In the genomic region with DNA sequence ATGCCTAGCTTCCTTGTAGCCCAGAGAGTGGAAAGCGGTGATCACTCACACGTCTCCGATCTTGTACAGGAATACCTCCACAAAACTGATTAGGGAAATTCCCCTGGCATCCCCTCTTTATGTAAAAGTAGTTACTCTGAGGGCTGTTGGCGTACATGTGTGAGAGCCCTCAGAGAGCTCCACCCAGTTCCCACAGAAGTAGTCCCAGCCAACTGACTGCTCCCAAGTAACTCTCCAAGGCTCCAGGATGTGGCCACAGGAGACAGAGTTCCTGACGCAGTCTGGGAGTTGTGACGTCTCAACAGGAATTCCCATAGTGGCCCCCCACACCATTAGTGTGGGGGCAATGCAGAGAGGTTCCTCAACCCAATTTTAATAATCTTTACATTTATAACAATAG, we compare ENCODE assay signal across 11 mouse cellular contexts. TPM values are rescaled to one million over a fixed set of nuclear protein-coding genes. Genes with fewer than 3 reads are reported as not detected.
DNase-seq lines count a peak whose midpoint lies in the region; ATAC-seq lines count a peak whose summit lies in the region.
"Had no signal": no experiment of that assay in that cellular context is flagged by ENCODE, and none has a peak within 500 bp of the region (broad histone marks: within the 10 kb centered on the region; RNA-seq: fewer than 3 reads in every experiment).

No protein-coding gene starts in this region.

- peak overlapping the region; percentile 72 for H3K4me3 ChIP-seq in heart, embryonic 13.5 days
- H3K4me3 ChIP-seq in hindbrain, embryonic 13.5 days, result peak overlapping the region; percentile 81
- peak overlapping the region; percentile 72; the same call in 1 of the 2 replicates for H3K4me3 ChIP-seq in midbrain, embryonic 11.5 days (ENCODE audit: low read depth, low read length)

- no peak for DNase-seq in heart, postnatal 10 days
- peak; percentile 28 for DNase-seq in ZHBTc4 (ENCODE audit: low read depth, low spot score)
- no peak for DNase-seq in midbrain, embryonic 11.5 days (ENCODE audit: low spot score, missing footprints)
- no peak for DNase-seq in right cerebral cortex, postnatal 36 days (ENCODE audit: low spot score in 2 of 2)
- DNase-seq in layer of hippocampus, postnatal 25 days (ENCODE audit: extremely low spot score in 1 of 2, low spot score in 1 of 2), result no peak
- DNase-seq in kidney, postnatal 4 days, result no peak
- DNase-seq: right cerebral cortex, postnatal 14 days had no signal

- H3K4me2 ChIP-seq in heart, embryonic 13.5 days, result peak overlapping the region; percentile 79
- H3K4me2 ChIP-seq in hindbrain, embryonic 13.5 days, result peak overlapping the region; percentile 83
- H3K4me2 ChIP-seq in midbrain, embryonic 11.5 days, result peak overlapping the region; percentile 93

- H3K9me3 ChIP-seq in heart, embryonic 13.5 days, result no peaks in the 10 kb centered on the region
- no peaks in the 10 kb centered on the region for H3K9me3 ChIP-seq in hindbrain, embryonic 13.5 days
- H3K9me3 ChIP-seq in midbrain, embryonic 11.5 days (ENCODE audit: control insufficient read depth, low read length), result no peaks in the 10 kb centered on the region
- H3K9me3 ChIP-seq: G1E had no signal

- peaks cover 7% of the 10 kb centered on the region; the same call in 1 of the 2 replicates for H3K27me3 ChIP-seq in heart, embryonic 13.5 days (replicated peaks)
- 0 out of 2 replicates have a peak, but pooled peaks cover 4% of the 10 kb centered on the region for H3K27me3 ChIP-seq in hindbrain, embryonic 13.5 days
- H3K27me3 ChIP-seq in midbrain, embryonic 11.5 days (ENCODE audit: control insufficient read depth, insufficient read depth, low read length), result no peaks in the 10 kb centered on the region

- 40% methylated on average over 6 of the region's 6 CpGs for WGBS in heart, embryonic 13.5 days
- WGBS in hindbrain, embryonic 13.5 days, result 43% methylated on average over 6 of the region's 6 CpGs
- WGBS in midbrain, embryonic 11.5 days, result 49% methylated on average over 6 of the region's 6 CpGs

- intact Hi-C loops in heart, postnatal 10 days (cut with DNase I), result no loop called here

- peak overlapping the region; percentile 75; the same call in 1 of the 2 replicates for H3K9ac ChIP-seq in heart, embryonic 13.5 days
- peak overlapping the region; percentile 82 for H3K9ac ChIP-seq in hindbrain, embryonic 13.5 days
- H3K9ac ChIP-seq in midbrain, embryonic 11.5 days (ENCODE audit: low read length), result no peak overlapping the region

- no peak for ATAC-seq in heart, embryonic 13.5 days (ENCODE audit: extremely low read depth, insufficient number of reproducible peaks, low FRiP score, low TSS enrichment)
- 0 out of 2 replicates have a peak, but pooled peaks have one; percentile 11 for ATAC-seq in hindbrain, embryonic 13.5 days (ENCODE audit: low FRiP score)
- no peak for ATAC-seq in midbrain, embryonic 11.5 days (ENCODE audit: low FRiP score)

- no peak overlapping the region for H3K27ac ChIP-seq in heart, embryonic 13.5 days (replicated peaks)
- no peak overlapping the region for H3K27ac ChIP-seq in hindbrain, embryonic 13.5 days
- H3K27ac ChIP-seq in midbrain, embryonic 11.5 days (ENCODE audit: low read depth, low read length), result no peak overlapping the region

- no peaks in the 10 kb centered on the region for H3K36me3 ChIP-seq in heart, embryonic 13.5 days
- no peaks in the 10 kb centered on the region for H3K36me3 ChIP-seq in hindbrain, embryonic 13.5 days
- peaks cover 2% of the 10 kb centered on the region; the same call in 1 of the 2 replicates for H3K36me3 ChIP-seq in midbrain, embryonic 11.5 days (ENCODE audit: control insufficient read depth, insufficient read depth, low read length)
- H3K36me3 ChIP-seq: G1E had no signal

- peaks cover 9% of the 10 kb centered on the region; the same call in 1 of the 2 replicates for H3K4me1 ChIP-seq in heart, embryonic 13.5 days
- peaks cover 20% of the 10 kb centered on the region for H3K4me1 ChIP-seq in hindbrain, embryonic 13.5 days (replicated peaks)
- peaks cover 4% of the 10 kb centered on the region; the same call in 1 of the 2 replicates for H3K4me1 ChIP-seq in midbrain, embryonic 11.5 days (ENCODE audit: control insufficient read depth, insufficient read depth, low read length)

RNA-seq across cellular contexts. Expression of a gene that starts 1.0 kb away (rescaled TPM):
- polyA plus RNA-seq in heart, embryonic 13.5 days (2015; fragmentation: Nextera tagmentation; extraction: Ambion mirVana), result 0.78 and 1.4 TPM in 2 replicates
- 1 to 10 TPM; 1.1 to 2.7 TPM for total RNA-seq in heart, postnatal 10 days (2021)
- 7.4 and 10.8 TPM in 2 replicates for polyA plus RNA-seq in hindbrain, embryonic 13.5 days (2015; fragmentation: Nextera tagmentation; extraction: Ambion mirVana)
- polyA plus RNA-seq in midbrain, embryonic 11.5 days (2014; fragmentation: Nextera tagmentation; extraction: Ambion mirVana), result 5.3 TPM in 2 replicates
- 10 to 100 TPM; 13.8 to 19.6 TPM for total RNA-seq in layer of hippocampus, postnatal 25 days (2021)
- total RNA-seq: common myeloid progenitor, adult 5-6 weeks had no signal
- polyA plus RNA-seq: G1E had no signal

RNA-seq across cellular contexts. Expression of a gene that starts 31.3 kb away (rescaled TPM):
- polyA plus RNA-seq in heart, embryonic 13.5 days (2015; fragmentation: Nextera tagmentation; extraction: Ambion mirVana), result 2.8 and 2.9 TPM in 2 replicates
- total RNA-seq in heart, postnatal 10 days (2021), result 1 to 10 TPM; 1.3 to 2.0 TPM
- polyA plus RNA-seq in hindbrain, embryonic 13.5 days (2015; fragmentation: Nextera tagmentation; extraction: Ambion mirVana), result 5.1 and 5.2 TPM in 2 replicates
- polyA plus RNA-seq in midbrain, embryonic 11.5 days (2014; fragmentation: Nextera tagmentation; extraction: Ambion mirVana), result 6.3 and 9.0 TPM in 2 replicates
- 1 to 10 TPM; 6.7 to 6.9 TPM for total RNA-seq in layer of hippocampus, postnatal 25 days (2021)
- total RNA-seq: common myeloid progenitor, adult 5-6 weeks had no signal
- polyA plus RNA-seq: G1E had no signal
